Mouse (Mus musculus) olfactory bulb, adult 2 months (tissue): Measurements from ENCODE around the gene Rab5if.

ENCODE experiments used
- CTCF ChIP-seq: fragments of 200-500 bp; IDR thresholded peaks from 2 replicates; pipeline ENCODE4 v1.5.1; 2012; ENCODE audit warnings: low read depth, mild to moderate bottlenecking, low read length, moderate library complexity; ENCODE audit not compliant: insufficient read depth
- POLR2A ChIP-seq: fragments of 200-500 bp; IDR thresholded peaks from 2 replicates; pipeline ENCODE4 v1.6.1; 2012; ENCODE audit warnings: mild to moderate bottlenecking, low read depth, low read length, moderate library complexity; ENCODE audit not compliant: insufficient read depth

DNA sequence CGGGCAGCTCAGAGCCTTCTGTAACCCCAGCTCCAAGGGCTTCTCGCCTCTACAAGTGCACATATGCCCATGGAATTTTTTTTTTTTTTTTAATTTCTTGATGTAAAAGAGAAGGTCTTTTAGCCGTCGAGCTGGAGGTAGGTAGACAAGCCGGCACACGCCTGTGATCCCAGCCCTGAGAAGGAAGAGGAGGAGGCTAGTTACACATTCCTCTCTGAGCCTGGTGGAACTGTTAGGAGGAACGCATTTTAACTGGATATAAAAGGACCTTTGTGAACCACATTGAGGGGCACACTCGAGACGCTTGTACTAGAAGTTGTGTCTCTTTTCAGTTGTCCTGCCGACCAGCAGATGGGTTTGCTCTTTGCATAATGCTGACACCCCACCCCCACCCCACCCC is 18.2 kb upstream of the Rab5if start:
- TF ChIP-seq POLR2A (no peak), CTCF (no peak)
